Mouse (Mus musculus): ENCODE data around the gene Tst. TPM values are rescaled to one million over a fixed set of nuclear protein-coding genes. Genes with fewer than 3 reads are reported as not detected.

Tst gene
- total RNA-seq, 2 experiments from 2014 or later, result 33.3 to 33.4 TPM

- intact Hi-C loops (cut with DNase I), result no loop called here
- no peak for DNase-seq (ENCODE audit: low spot score in 2 of 2)
Measured at GRCm38 (mm10) chr15:78403896-78404295, 1.8 kb downstream of the Tst start.

DNA sequence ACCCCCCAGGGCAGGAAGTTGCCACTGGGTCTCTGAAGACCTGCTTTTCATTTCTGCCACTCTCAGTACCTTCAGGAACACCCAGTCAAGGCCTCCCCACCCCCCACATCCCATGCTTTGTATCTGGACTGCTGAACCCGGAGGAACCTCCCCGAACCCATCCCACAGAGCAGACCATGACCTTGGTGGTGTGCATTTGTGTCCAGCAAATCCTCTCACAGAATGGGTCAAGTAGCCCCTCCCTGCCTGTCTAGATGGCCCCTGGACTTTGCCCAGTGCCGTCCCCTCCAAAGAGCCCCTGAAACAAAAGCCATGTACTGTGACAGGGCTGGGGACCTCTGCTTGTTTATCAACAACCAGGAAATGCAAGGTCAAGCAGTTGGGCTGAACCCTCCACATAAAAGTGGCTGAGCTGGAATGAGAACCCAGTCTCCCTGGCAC lies 2.4 kb downstream of the Tst start:
- DNase-seq (ENCODE audit: low spot score in 2 of 2), result no peak

GRCm38 (mm10) chr15:78402423-78402822 lies 3.3 kb downstream of the Tst start:
- no peak for DNase-seq (ENCODE audit: low spot score in 2 of 2)
- intact Hi-C loops (cut with DNase I), result no loop called here

More for the DNA sequence above, 2.4 kb downstream of the Tst start:
- intact Hi-C loops (cut with DNase I), result no loop called here

- intact Hi-C loops (cut with DNase I), result no loop called here
- DNase-seq (ENCODE audit: low spot score in 2 of 2), result peak in 1 of 2 experiments; percentile 41
Measured at GRCm38 (mm10) chr15:78401921-78402320, 3.8 kb downstream of the Tst start.

- DNase-seq (ENCODE audit: low spot score in 2 of 2), result no peak
- intact Hi-C loops (cut with DNase I), result no loop called here
Measured at GRCm38 (mm10) chr15:78401345-78401744, 4.4 kb downstream of the Tst start.

- intact Hi-C loops (cut with DNase I), result no loop called here
Measured at GRCm38 (mm10) chr15:78395478-78395962, 10.2 kb downstream of the Tst start, which contains the start of gene Tex33. Gene Tex33, minus strand, starts transcription at chr15:78395912.

GRCm38 (mm10) chr15:78390855-78391254 lies 14.9 kb downstream of the Tst start:
- intact Hi-C loops (cut with DNase I), result no loop called here
- peak in 1 of 2 experiments; percentile 62 for DNase-seq (ENCODE audit: low spot score in 2 of 2)

More at GRCm38 (mm10) chr15:78395478-78395962, 10.2 kb downstream of the Tst start, which contains the start of gene Tex33:
- no peak for DNase-seq (ENCODE audit: low spot score in 2 of 2)

- no peak for DNase-seq (ENCODE audit: low spot score in 2 of 2)
- intact Hi-C loops (cut with DNase I), result no loop called here
Measured at GRCm38 (mm10) chr15:78385564-78385963, 20.1 kb downstream of the Tst start.

DNA sequence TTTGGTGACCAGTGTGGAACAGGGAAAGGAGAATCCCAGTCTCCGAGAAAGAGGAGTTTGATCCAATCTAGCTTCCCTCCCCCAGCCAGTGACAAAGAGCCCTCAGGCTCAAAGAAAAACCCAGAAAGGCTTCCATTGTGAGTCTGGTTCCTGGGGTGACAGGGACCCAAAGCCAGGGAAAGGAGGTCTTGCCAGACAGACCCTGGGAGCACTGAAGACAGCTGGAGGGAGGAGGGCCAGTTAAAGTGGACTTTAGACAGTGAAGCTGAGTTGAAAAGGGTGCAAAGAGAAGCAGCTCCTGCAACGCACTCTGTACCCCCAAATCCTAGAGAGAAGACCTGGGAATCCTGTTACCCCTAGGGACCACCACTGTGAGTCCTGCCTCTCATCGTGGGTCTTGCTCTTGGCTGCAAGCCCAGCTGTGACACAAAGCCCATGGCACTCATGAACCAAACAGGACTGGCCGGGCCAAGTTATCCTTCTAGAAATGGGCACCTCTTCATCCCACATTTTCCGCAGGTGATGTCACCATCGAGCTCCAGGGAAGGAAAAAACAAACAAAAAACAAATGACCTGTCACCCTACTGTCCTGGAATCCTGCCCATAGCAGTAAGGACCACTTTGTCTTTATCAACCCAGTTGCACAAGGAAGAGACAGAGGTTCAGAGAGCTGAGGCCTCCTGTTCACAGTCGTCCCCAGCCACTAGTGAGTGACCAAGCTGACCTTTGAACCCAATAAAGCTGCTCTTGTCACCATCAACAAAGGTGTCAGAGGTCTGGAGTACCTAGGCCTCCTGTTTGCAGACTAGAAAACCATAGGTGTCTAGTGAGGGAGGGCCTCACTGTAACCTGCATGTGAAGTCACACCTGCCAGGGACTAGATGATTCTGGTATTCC lies 21.2 kb downstream of the Tst start:
- intact Hi-C loops (cut with DNase I), result no loop called here
- peak in 1 of 2 experiments; percentile 49 for DNase-seq (ENCODE audit: low spot score in 2 of 2)

- peak; percentile 31 to 67 for DNase-seq (ENCODE audit: low spot score in 2 of 2)
- intact Hi-C loops (cut with DNase I), result no loop called here
Measured at GRCm38 (mm10) chr15:78383450-78384219, 22.1 kb downstream of the Tst start.

- intact Hi-C loops (cut with DNase I), result no loop called here
- DNase-seq (ENCODE audit: low spot score in 2 of 2), result no peak
Measured at GRCm38 (mm10) chr15:78382115-78382514, 23.6 kb downstream of the Tst start.

GRCm38 (mm10) chr15:78380741-78381140 lies 25.0 kb downstream of the Tst start:
- peak in 1 of 2 experiments; percentile 55 for DNase-seq (ENCODE audit: low spot score in 2 of 2)

GRCm38 (mm10) chr15:78380208-78380607 lies 25.5 kb downstream of the Tst start:
- peak in 1 of 2 experiments; percentile 49 for DNase-seq (ENCODE audit: low spot score in 2 of 2)
- intact Hi-C loops (cut with DNase I), result no loop called here

More at GRCm38 (mm10) chr15:78380741-78381140, 25.0 kb downstream of the Tst start:
- intact Hi-C loops (cut with DNase I), result no loop called here

- DNase-seq (ENCODE audit: low spot score in 2 of 2), result no peak
Measured at GRCm38 (mm10) chr15:78378556-78378955, 27.2 kb downstream of the Tst start.

DNA sequence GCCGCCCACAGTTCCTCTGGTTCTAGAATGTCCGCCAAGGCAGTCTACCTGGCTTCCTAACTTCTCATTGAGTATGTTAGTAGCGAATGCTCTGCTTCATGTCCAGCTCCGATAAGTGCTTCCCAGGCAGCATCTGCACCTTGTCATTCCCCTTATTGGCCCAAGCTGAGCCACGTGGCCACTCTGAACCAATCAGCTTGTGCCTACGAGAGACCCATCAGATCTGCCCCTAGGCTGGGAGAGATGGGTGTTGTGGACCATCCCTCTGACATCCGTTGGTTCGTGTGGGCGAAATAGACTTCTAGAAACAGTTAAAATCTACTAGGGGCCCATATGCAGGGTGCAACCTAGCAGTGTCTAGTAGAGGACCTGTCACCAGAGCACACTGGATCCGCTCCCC lies 27.8 kb downstream of the Tst start:
- no peak for DNase-seq (ENCODE audit: low spot score in 2 of 2)
- intact Hi-C loops (cut with DNase I), result no loop called here

More at GRCm38 (mm10) chr15:78378556-78378955, 27.2 kb downstream of the Tst start:
- intact Hi-C loops (cut with DNase I), result no loop called here

GRCm38 (mm10) chr15:78374204-78374603 lies 31.5 kb downstream of the Tst start:
- intact Hi-C loops (cut with DNase I), result no loop called here
- DNase-seq (ENCODE audit: low spot score in 2 of 2), result peak in 1 of 2 experiments; percentile 65

- no peak for DNase-seq (ENCODE audit: low spot score in 2 of 2)
- intact Hi-C loops (cut with DNase I), result no loop called here
Measured at GRCm38 (mm10) chr15:78372796-78373195, 32.9 kb downstream of the Tst start.

DNA sequence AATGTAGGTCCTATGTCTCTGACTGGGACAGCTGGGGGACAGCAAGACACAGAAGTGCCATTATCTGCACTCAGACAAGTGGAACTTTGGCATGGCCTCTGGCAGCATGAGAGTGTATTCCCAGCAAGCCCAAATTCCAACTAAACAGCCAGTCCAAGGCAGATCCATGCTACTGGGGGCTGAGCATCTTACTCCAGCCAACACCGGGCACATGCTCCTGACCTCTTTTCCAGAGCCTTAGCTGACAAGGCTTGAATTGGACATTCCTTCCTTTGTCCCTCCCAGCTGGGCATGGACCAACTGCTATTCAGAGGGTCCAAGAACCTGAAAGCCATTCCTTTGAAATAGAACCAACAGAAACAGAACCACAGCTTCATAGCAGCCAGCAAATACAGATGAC lies 36.1 kb downstream of the Tst start:
- DNase-seq (ENCODE audit: low spot score in 2 of 2), result peak in 1 of 2 experiments; percentile 46
- intact Hi-C loops (cut with DNase I), result no loop called here

GRCm38 (mm10) chr15:78368926-78369346 lies 36.8 kb downstream of the Tst start:
- DNase-seq (ENCODE audit: low spot score in 2 of 2), result peak in 1 of 2 experiments; percentile 27
- intact Hi-C loops (cut with DNase I), result no loop called here

- intact Hi-C loops (cut with DNase I), result no loop called here
- peak in 1 of 2 experiments; percentile 66 for DNase-seq (ENCODE audit: low spot score in 2 of 2)
Measured at GRCm38 (mm10) chr15:78367811-78368210, 37.9 kb downstream of the Tst start.
